Mouse (Mus musculus) bone marrow macrophage, adult 2 months (primary cell): Measurements from ENCODE around the gene Abcg8. TPM values are rescaled to one million over a fixed set of nuclear protein-coding genes. Genes with fewer than 3 reads are reported as not detected.

Source experiments
- H3K27ac ChIP-seq: 2 replicates; pipeline ENCODE4 v1.5.1; 2012; ENCODE audit warnings: low read depth, low read length; ENCODE audit not compliant: insufficient read depth
- H3K4me1 ChIP-seq: 2 replicates; pipeline ENCODE4 v1.6.1; 2012; ENCODE audit warnings: low read length; ENCODE audit not compliant: control insufficient read depth, insufficient read depth
- H3K4me3 ChIP-seq: 2 replicates; pipeline ENCODE4 v1.5.1; 2012; ENCODE audit warnings: mild to moderate bottlenecking, low read length, moderate library complexity; ENCODE audit not compliant: insufficient read depth
- CTCF ChIP-seq: IDR thresholded peaks from 2 replicates; pipeline ENCODE4 v1.5.1; 2012; ENCODE audit warnings: low read depth, mild to moderate bottlenecking, low read length, moderate library complexity
- POLR2A ChIP-seq: IDR thresholded peaks from 2 replicates; pipeline ENCODE4 v1.6.1; 2012; ENCODE audit warnings: mild to moderate bottlenecking, low read depth, low read length, borderline replicate concordance
- polyA plus RNA-seq: library from polyadenylated mRNA; stranded (reverse); fragments of >200 nt; gene quantifications from 2 replicates; pipeline ENCODE4 v1.2.4, GENCODE M21; 2012; ENCODE audit not compliant: missing spikeins, insufficient read depth, insufficient read length

Abcg8 gene
- not detected in 2 replicates for polyA plus RNA-seq

DNA sequence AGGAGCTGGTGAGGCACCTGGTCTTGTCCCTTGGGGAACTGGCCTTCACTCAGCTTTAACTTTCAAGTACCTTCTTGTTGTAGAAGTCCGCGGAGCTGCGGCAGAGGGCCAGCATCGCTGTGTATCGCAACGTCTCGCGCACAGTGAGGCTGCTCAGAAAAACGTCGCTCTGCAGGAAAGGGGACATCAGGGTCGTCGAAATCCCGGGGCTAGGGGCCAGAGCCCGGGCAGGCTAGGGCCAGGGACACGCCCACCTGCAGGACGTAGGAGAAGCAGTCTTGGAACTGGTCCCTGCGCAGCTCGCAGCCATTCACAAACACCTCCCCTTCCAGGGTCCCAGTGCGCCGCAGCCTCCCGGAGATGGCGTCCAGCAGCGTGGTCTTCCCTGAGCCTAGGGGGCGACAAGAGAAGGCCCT lies at the start of gene Abcg8:
Gene Abcg8 (plus strand): TSS at position 352 of the 416 bp plus-strand sequence.
- peak within 1 kb of the TSS; percentile 37 for H3K4me3 ChIP-seq
- TF ChIP-seq POLR2A, result no peak
- no peak for TF ChIP-seq CTCF
- no peaks in the 10 kb centered on the region; the same call in 1 of the 2 replicates for H3K4me1 ChIP-seq
- H3K27ac ChIP-seq, result no peak within 1 kb of the TSS

DNA sequence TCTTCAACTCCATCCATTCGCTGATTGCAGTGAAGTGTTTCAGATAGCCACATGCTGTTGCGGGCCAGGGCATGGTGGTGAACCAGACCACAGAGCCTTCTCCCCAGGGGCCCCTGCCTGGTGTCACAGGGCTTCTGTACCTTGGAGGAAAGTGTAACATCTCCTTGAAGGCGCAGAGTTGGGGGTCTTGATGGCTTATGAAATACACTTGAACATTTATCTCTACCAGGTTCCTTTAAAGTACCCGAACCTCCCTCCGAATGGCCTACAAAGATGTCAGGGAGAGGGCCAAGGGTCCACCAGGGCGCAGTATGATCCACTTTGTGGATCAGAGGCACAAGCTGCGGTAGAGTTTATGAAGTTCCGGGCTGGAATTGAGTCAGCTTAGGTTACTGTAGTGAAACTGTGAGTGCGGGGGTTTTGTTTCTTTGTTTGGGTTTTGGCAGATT lies 49.2 kb upstream of the Abcg8 start:
- no peaks in the 10 kb centered on the region for H3K4me1 ChIP-seq
- H3K4me3 ChIP-seq, result no peak overlapping the region
- H3K27ac ChIP-seq, result no peak overlapping the region
- no peak for TF ChIP-seq POLR2A
- 0 out of 2 replicates have a peak, but pooled peaks have one; percentile 16 for TF ChIP-seq CTCF

GRCm38 (mm10) chr17:84627721-84628120 lies 48.4 kb upstream of the Abcg8 start:
- no peak overlapping the region for H3K4me3 ChIP-seq
- TF ChIP-seq CTCF, result no peak
- TF ChIP-seq POLR2A, result no peak
- no peak overlapping the region for H3K27ac ChIP-seq
- H3K4me1 ChIP-seq, result no peaks in the 10 kb centered on the region

DNA sequence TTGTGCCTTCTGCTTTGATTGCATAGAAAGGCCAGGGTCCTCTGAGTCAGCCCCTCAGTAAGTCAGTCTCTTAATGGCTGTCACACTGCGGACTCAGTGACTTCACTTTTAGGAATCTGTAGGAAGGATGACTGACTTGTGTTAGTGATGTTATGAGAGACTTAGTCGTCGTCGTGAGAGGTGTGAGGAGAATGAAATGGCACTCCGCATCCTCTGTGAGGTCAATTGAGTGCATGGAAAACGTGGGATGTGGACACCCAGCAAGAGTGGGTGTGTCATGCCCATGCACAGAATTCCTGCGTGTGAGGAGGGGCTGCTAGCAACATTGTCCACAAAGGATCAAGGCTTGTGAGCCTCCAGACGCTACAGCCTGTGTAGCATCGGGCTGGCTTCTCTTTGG lies 47.5 kb upstream of the Abcg8 start:
- no peak for TF ChIP-seq CTCF
- TF ChIP-seq POLR2A, result no peak
- Histone ChIP-seq H3K27ac (no peak overlapping the region), H3K4me3 (no peak overlapping the region), H3K4me1 (no peaks in the 10 kb centered on the region)

DNA sequence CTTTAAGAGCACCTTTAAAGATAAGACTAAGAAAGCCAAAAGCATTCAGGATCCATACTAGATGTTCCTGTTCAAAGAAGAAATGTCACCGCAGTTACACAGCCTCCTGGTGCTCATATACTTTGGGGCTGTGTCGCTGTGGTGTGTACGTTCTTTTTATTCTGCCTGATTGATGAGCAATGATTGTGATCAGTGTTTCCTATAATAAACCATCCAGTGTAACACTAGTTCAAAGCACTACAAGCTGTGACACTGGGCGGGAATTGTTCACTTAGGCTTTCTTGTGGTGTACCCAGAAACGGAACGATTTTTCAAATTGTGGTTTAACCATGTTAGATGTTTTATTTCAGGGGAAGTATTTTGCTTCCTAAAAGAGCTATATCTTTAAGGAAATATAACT lies 44.3 kb upstream of the Abcg8 start:
- H3K4me3 ChIP-seq, result no peak overlapping the region
- H3K27ac ChIP-seq, result no peak overlapping the region
- no peak for TF ChIP-seq CTCF
- no peak for TF ChIP-seq POLR2A
- H3K4me1 ChIP-seq, result no peaks in the 10 kb centered on the region

DNA sequence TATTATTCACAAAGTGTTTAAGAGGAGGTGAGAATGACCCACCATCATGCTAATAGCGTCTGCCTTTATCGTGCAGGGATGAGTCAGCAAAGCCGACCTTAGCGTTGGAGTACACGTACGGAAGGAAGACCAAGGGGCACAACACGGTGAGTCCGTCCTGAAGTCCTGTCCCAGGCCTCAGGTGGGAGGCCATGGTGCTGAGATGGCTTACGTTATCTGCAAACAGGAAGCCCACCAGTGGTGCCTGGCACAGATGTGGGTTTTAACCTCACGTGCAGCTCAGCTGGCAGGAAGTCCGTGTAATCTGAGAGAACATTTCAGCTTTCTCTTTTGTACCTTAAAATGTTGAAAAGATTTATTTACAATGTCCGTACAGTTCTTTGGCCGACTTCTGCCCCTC lies 42.7 kb upstream of the Abcg8 start:
- Histone ChIP-seq H3K4me1 (peaks cover 10% of the 10 kb centered on the region), H3K4me3 (no peak overlapping the region), H3K27ac (no peak overlapping the region)
- TF ChIP-seq CTCF (no peak), POLR2A (no peak)

GRCm38 (mm10) chr17:84636328-84636727 lies 39.8 kb upstream of the Abcg8 start:
- Histone ChIP-seq H3K4me3 (no peak overlapping the region), H3K4me1 (peaks cover 20% of the 10 kb centered on the region), H3K27ac (no peak overlapping the region)
- TF ChIP-seq CTCF (no peak), POLR2A (no peak)

- TF ChIP-seq POLR2A (no peak), CTCF (no peak)
- no peak overlapping the region for H3K4me3 ChIP-seq
- no peak overlapping the region for H3K27ac ChIP-seq
- H3K4me1 ChIP-seq, result peaks cover 20% of the 10 kb centered on the region
Observed at GRCm38 (mm10) chr17:84637971-84638370, 38.1 kb upstream of the Abcg8 start.

GRCm38 (mm10) chr17:84639796-84640378 lies 36.2 kb upstream of the Abcg8 start:
- Histone ChIP-seq H3K27ac (no peak overlapping the region), H3K4me3 (no peak overlapping the region), H3K4me1 (peaks cover 20% of the 10 kb centered on the region)
- TF ChIP-seq POLR2A (no peak), CTCF (no peak)

DNA sequence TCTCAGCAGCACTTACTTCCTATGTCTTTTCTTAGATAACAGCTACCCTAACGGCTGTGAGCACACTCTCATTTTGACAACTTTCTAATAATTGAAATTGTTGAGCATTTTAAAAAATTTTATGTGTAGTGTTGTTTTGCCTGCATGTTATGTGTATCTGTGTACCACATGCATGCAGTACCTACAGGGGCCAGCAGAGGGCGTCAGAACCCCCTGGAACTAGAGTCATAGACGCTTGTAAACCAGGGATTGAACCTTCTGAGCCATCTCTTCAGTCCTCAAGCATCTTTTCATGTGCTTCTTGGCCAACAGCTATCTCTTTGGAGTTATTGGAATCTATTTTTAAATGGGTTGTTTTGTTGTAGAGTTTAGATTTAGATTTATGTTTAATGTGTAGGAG lies 34.2 kb upstream of the Abcg8 start:
- Histone ChIP-seq H3K4me3 (no peak overlapping the region), H3K27ac (no peak overlapping the region), H3K4me1 (peaks cover 29% of the 10 kb centered on the region)
- TF ChIP-seq POLR2A, result no peak
- peak; percentile 85 for TF ChIP-seq CTCF

DNA sequence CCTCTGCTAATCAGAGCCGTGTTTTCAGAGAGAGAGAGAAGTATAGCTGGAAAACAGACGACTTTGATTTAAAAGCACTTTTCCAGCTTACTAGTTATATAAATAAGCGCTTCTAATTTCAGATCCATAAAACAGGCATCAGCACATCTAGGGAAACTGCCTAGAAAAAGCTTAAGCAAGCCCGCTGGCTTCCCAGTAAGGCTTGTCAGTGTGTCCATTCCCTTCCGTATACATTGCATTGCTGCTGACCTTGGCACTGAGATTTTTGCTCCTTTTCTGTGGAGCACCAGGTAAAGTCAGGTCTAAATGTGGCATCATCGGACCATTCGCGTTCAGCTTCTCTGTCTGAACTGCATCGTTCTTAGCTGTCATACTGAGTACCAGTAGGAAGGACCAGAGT lies 33.8 kb upstream of the Abcg8 start:
- no peak overlapping the region for H3K4me3 ChIP-seq
- peaks cover 33% of the 10 kb centered on the region for H3K4me1 ChIP-seq
- TF ChIP-seq CTCF (no peak), POLR2A (no peak)
- no peak overlapping the region for H3K27ac ChIP-seq
